Mouse (Mus musculus) left cerebral cortex, postnatal 14 days (tissue): ENCODE data around the gene Snrpg. TPM values are rescaled to one million over a fixed set of nuclear protein-coding genes. Genes with fewer than 3 reads are reported as not detected.
A peak's percentile ranks its signal among the peaks of the same experiment; 100 is the strongest.
"Not testable (repeated sequence)": the region's sequence is repeated elsewhere in the genome, so short reads cannot be mapped to it uniquely, and the experiment has no call there.

Source experiments
- DNase-seq, 2 experiments: peaks; one replicate each; pipeline ENCODE4 v3.0.0; 2021 to 2022; ENCODE audit warnings: low spot score in 2 of 2, mixed read lengths in 1 of 2
- intact Hi-C: fragments of 180-260 bp; cut with DNase I; formaldehyde crosslinking; loops from one replicate; pipeline ENCODE4 v1.15.1; 2025
- total RNA-seq, 2 experiments: library from RNA; stranded (reverse); gene quantifications; 2 replicates each; pipeline ENCODE4 v1.2.3; 2021

Snrpg gene
- total RNA-seq, 2 experiments from 2014 or later, result 63.3 to 71.7 TPM

DNA sequence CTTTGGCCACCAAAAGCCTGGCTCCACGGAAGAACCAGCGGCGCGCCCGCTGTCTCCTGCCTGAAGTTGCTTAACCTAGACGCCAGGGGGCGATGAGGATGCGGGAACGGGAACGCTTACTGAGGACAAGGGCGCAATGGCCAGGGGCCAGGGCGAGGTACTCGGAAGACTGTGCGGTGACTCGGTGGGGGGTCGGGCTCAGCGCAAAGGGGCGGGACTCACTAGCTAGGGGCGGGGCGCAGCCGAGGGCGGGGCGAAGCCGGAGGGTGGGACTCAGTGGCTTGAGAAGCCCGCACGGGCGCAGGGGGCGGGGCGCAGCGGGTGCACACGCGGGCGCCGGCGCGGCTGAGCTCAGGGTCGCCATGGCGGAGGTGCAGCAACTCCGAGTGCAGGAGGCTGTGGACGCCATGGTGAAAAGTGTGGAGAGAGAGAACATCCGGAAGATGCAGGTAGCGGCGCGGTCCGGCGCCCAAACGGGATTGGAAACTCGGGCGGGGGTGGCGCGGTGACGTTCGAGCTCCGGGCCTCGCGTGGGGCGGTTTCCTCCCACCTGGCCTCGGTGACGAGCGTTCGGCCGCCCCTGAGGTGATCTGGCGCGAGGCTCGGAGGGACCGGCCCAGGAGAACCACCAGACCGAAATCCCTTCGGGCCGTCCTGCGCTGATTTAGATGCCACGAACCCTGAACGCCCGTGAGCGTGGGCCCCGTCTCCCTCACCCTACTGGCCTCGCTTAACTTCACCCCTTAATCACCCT, 5.6 kb upstream of the Snrpg start, which contains the start of gene Fam136a:
Fam136a (plus strand) TSS at position 276 of the 754 bp plus-strand sequence.
- intact Hi-C loops, result loop anchor here (2.0 to 10.0 kb wide), 3 partner anchors 239 to 431 kb away; partner anchors contain the start of gene Add2
- peak; percentile 92 to 93 for DNase-seq

GRCm38 (mm10) chr6:86366125-86366852, 4.8 kb upstream of the Snrpg start:
- intact Hi-C loops, result loop anchor here (5.0 to 10.0 kb wide), 2 partner anchors 339 to 431 kb away; partner anchors contain the start of gene Add2

GRCm38 (mm10) chr6:86366853-86367249, 4.3 kb upstream of the Snrpg start:
- intact Hi-C loops, result loop anchor here (5.0 to 10.0 kb wide), 2 partner anchors 340 to 432 kb away; partner anchors contain the start of gene Add2

More at GRCm38 (mm10) chr6:86366125-86366852, 4.8 kb upstream of the Snrpg start:
- peak; percentile 32 to 44 for DNase-seq

GRCm38 (mm10) chr6:86368479-86368878, 2.6 kb upstream of the Snrpg start:
- intact Hi-C loops, result loop anchor here (5.0 to 10.0 kb wide), 2 partner anchors 341 to 434 kb away; partner anchors contain the start of gene Add2
- peak in 1 of 2 experiments; percentile 48 for DNase-seq

More at GRCm38 (mm10) chr6:86366853-86367249, 4.3 kb upstream of the Snrpg start:
- DNase-seq, result no peak

GRCm38 (mm10) chr6:86370093-86370713, 901 bp upstream of the Snrpg start:
- intact Hi-C loops, result no loop called here
- DNase-seq, result no peak

DNA sequence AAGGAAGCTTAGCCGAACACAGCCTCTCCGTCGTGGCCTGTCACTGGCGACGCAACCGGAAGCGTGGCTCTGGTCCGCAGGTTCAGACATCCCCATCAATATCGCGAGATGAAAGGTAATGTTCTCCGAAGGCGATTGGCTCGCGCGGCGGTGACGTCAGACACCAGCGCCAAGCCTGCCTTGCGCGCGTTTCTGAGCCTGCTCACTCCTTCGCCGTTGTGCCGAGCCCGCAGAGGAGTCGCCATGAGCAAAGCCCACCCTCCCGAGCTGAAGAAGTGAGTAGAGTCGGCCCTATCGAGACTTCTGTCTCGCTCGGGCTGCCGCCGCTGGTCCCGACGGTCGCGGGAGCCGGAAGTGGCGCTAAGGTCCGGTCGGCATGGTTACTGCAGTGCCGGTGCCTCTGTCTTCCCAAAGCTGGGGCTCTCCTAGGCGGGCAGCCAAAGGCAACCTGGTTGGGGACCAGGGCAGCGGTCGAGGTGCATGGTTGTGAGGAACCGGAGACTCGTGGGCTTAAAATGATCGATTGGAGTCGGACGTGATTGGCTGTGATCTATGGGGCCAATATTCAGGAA, 322 bp downstream of the Snrpg start:
- peak; percentile 97 to 98 for DNase-seq
- intact Hi-C loops, result no loop called here

DNA sequence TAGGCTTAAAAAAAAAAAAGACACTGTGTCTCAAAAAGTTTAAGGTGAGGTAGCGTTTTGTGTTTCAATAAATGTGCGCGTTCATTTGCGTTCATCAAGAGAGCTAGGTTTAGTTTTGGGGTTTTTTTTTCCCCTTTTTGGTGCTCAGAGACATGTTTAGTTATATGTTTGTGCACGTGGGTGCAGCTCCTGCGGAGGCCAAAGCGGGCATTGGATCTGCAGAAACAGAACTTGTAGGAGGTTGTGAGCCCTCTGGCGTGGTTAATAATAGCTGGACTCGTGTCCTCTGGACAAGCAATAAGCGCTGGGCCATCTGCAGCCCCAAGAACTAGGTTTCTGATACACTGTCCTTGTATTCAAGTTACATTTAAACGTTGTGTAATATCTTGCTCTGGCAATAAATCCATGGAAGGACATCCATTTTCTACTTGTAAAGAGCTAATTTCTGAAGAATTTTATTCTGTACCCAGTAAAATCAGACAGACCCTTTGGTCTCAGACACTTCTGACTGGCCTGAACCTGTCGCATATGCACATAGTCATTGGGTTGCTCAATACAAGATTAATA, 929 bp downstream of the Snrpg start:
- no peak for DNase-seq
- intact Hi-C loops, result no loop called here

- intact Hi-C loops, result no loop called here
Measured at GRCm38 (mm10) chr6:86373556-86373955, 2.5 kb downstream of the Snrpg start.

DNA sequence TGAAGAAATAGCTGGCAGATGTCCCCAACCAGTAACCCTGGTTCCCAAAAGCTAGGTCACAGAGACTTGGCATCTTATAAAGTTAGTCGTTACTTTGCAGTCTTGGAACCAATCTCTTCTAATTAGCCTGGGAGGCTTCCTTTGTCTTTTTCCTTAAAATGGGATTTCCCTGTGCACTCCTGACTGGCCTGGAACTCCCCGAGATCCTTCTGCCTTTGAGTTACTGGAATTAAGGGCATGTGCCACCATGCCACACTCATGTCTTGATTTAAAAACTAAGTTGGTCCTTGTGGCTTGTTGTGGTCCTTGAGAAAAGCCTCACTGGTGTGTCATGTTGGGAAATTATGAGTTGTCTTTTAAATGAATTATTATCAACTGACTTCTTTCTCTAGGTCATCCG, 7.2 kb downstream of the Snrpg start:
- DNase-seq, result no peak
- intact Hi-C loops, result no loop called here

More at GRCm38 (mm10) chr6:86373556-86373955, 2.5 kb downstream of the Snrpg start:
- DNase-seq, result no peak

- DNase-seq, intact Hi-C loops: not testable (repeated sequence)
Measured at GRCm38 (mm10) chr6:86380112-86380511, 9.0 kb downstream of the Snrpg start.

GRCm38 (mm10) chr6:86382551-86382950, 11.4 kb downstream of the Snrpg start:
- DNase-seq, result no peak
- intact Hi-C loops, result no loop called here

DNA sequence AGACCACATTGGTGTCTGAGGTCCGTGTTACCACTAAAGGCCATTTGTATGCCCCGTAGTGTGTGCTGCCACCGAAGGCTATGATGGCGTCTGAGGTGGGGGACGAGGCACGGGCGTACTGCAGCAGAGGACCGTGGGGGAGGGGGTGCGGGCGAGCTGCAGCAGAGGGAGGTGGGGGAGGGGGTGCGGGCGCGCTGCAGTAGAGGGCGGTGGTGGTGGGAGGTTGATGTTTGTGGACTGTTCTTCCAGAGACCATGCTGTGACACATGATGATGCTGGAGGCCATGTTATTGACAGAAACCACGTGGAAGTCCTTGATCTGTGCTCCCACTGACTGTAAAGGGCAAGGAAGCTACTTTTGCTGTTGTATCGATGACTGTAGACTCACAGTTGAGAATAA, 12.3 kb downstream of the Snrpg start:
- no peak for DNase-seq

GRCm38 (mm10) chr6:86384692-86385091, 13.6 kb downstream of the Snrpg start:
- DNase-seq, result no peak
- intact Hi-C loops, result no loop called here

More for the DNA sequence above, 12.3 kb downstream of the Snrpg start:
- intact Hi-C loops, result no loop called here

GRCm38 (mm10) chr6:86385362-86386104, 14.4 kb downstream of the Snrpg start:
- intact Hi-C loops, result no loop called here
- no peak for DNase-seq

- intact Hi-C loops, result no loop called here
- DNase-seq, result no peak
Measured at GRCm38 (mm10) chr6:86387313-86387712, 16.2 kb downstream of the Snrpg start.

- intact Hi-C loops, result no loop called here
Measured at GRCm38 (mm10) chr6:86388461-86388860, 17.4 kb downstream of the Snrpg start.

DNA sequence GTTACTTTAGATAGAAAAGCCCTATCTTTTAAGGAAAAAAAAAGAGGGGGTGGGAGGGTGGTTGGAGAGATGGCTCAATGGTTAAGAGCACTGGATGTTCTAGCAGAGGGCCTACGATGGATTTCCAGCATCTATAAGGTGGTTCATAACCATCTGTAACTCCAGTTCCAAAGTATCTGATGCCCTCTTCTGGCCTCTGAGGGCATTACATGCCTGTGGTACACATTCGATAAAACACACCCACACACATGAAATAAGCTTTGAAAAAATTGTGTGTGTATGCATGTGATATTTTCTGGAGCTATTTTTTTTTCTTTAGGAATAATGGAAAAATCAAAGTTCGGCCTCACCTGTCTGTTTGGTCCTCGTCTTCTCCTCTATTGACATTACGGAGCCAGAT, 20.2 kb downstream of the Snrpg start:
- DNase-seq, result no peak

More at GRCm38 (mm10) chr6:86388461-86388860, 17.4 kb downstream of the Snrpg start:
- DNase-seq, result no peak

GRCm38 (mm10) chr6:86393187-86393586, 22.1 kb downstream of the Snrpg start:
- intact Hi-C loops, result no loop called here
- DNase-seq, result no peak

More for the DNA sequence above, 20.2 kb downstream of the Snrpg start:
- intact Hi-C loops, result no loop called here
